Mouse (Mus musculus) Patski (cell line): ENCODE results near the gene Oas1c. TPM values are rescaled to one million over a fixed set of nuclear protein-coding genes. Genes with fewer than 3 reads are reported as not detected.
"Not testable (repeated sequence)": the region's sequence is repeated elsewhere in the genome, so short reads cannot be mapped to it uniquely, and the experiment has no call there.

ENCODE experiments used
- ATAC-seq: fragments of 100-300 bp; one replicate; pipeline ENCODE4 v1.8.0; 2021
- CTCF ChIA-PET: fragments of 350-600 bp; sonication (Branson Sonifier 250); formaldehyde crosslinking; loops from one replicate; lab custom pipeline; 2022; ENCODE audit warnings: inconsistent platforms; lab: Charles Lee
- POLR2A ChIA-PET: fragments of 350-600 bp; sonication (Branson Sonifier 250); formaldehyde crosslinking; loops from one replicate; lab custom pipeline; 2022; ENCODE audit warnings: antibody characterized with exemption, inconsistent platforms; lab: Charles Lee
- DNase-seq: peaks from one replicate; pipeline ENCODE4 v3.0.0-alpha.2; 2011; ENCODE audit warnings: low read depth, low spot score
- H3K27me3 ChIP-seq: fragments of 371-371 bp; one replicate; pipeline ENCODE4 v1.5.1; 2021
- CTCF ChIP-seq: fragments of 100-300 bp; IDR thresholded peaks from one replicate; pipeline ENCODE4 v1.5.1; 2021
- in situ Hi-C: fragments of 300-500 bp; cut with MboI; formaldehyde crosslinking; loops from 3 replicates; pipeline ENCODE4 v1.11.1; 2018; ENCODE audit warnings: low pct_unique_long_range_greater_than_20kb, mixed read lengths
- polyA plus RNA-seq: library from polyadenylated mRNA; unstranded; gene quantifications from one replicate; pipeline ENCODE4 v1.2.3, GENCODE M21; 2021

Oas1c gene
- polyA plus RNA-seq, 1 experiment from 2014 or later, result 1.9 TPM

GRCm38 (mm10) chr5:120818999-120819398 lies 6.7 kb upstream of the Oas1c start:
- ChIA-PET CTCF (no interaction called here), POLR2A (no interaction called here)
- TF ChIP-seq CTCF, result no peak
- ATAC-seq (no peak), DNase-seq (no peak)
- H3K27me3 ChIP-seq, result no peaks in the 10 kb centered on the region
- in situ Hi-C loops, result no loop called here

GRCm38 (mm10) chr5:120815949-120816348 lies 3.6 kb upstream of the Oas1c start:
- in situ Hi-C loops, result no loop called here
- ATAC-seq, result no peak

GRCm38 (mm10) chr5:120813023-120813422 lies 709 bp upstream of the Oas1c start:
- H3K27me3 ChIP-seq, result no peaks in the 10 kb centered on the region
- in situ Hi-C loops, result no loop called here
- ChIA-PET CTCF (interaction anchor here (1.3 kb wide), 1 partner anchor 24 kb away, joined by 5 read pairs; no protein-coding TSS in a partner anchor), POLR2A (no interaction called here)
- no peak for ATAC-seq
- no peak for DNase-seq
- TF ChIP-seq CTCF, result no peak

More at GRCm38 (mm10) chr5:120815949-120816348, 3.6 kb upstream of the Oas1c start:
- ChIA-PET POLR2A (interaction anchor here (0.7 kb wide), 1 partner anchor 9 kb away, joined by 3 read pairs; no protein-coding TSS in a partner anchor), CTCF (interaction anchor here (0.7 to 1.0 kb wide), 2 partner anchors 21 to 29 kb away, joined by 3 read pairs; no protein-coding TSS in a partner anchor)
- H3K27me3 ChIP-seq, result no peaks in the 10 kb centered on the region
- DNase-seq, result no peak
- TF ChIP-seq CTCF, result peak; percentile 68

GRCm38 (mm10) chr5:120809171-120809570 lies 3.1 kb downstream of the Oas1c start:
- POLR2A ChIA-PET, result no interaction called here
- in situ Hi-C loops, result no loop called here
- DNase-seq, result no peak
- no peaks in the 10 kb centered on the region for H3K27me3 ChIP-seq
- CTCF ChIA-PET, result no interaction called here
- no peak for ATAC-seq
- no peak for TF ChIP-seq CTCF

DNA sequence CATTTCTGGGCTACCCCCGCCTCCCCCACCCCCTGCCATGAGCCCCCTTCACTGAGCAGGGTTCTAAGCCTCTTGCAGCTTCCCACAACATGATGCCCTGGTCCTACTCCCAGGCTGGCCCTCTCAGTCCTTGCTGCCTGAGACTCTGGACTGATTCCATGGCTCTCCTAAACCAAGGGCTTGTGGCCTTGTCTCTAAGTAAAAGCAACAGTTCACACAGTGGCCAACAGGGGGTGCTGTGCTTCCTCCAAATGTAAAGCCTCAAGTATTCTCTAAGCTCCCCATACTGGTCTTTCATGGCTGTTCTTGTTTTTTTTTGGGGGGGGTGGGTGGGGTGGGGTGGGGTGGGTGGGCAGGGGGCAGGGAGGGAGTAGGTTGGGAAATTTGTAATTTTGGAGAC lies 5.9 kb downstream of the Oas1c start:
- ChIA-PET POLR2A (no interaction called here), CTCF (interaction anchor here (1.2 kb wide), 1 partner anchor 42 kb away, joined by 4 read pairs; no protein-coding TSS in a partner anchor)
- ATAC-seq (no peak), DNase-seq (peak; percentile 19)
- H3K27me3 ChIP-seq, result no peaks in the 10 kb centered on the region
- no peak for TF ChIP-seq CTCF
- in situ Hi-C loops, result no loop called here

GRCm38 (mm10) chr5:120803596-120803995 lies 8.7 kb downstream of the Oas1c start:
- CTCF ChIA-PET, result no interaction called here

GRCm38 (mm10) chr5:120798943-120799342 lies 13.4 kb downstream of the Oas1c start:
- POLR2A ChIA-PET, result not testable (repeated sequence)
- in situ Hi-C loops, result loop anchor here (5.0 kb wide), 1 partner anchor 93 kb away; no protein-coding TSS in a partner anchor

More at GRCm38 (mm10) chr5:120803596-120803995, 8.7 kb downstream of the Oas1c start:
- no peak for ATAC-seq
- DNase-seq, result no peak
- no peaks in the 10 kb centered on the region for H3K27me3 ChIP-seq
- no peak for TF ChIP-seq CTCF
- POLR2A ChIA-PET, result no interaction called here
- in situ Hi-C loops, result no loop called here

DNA sequence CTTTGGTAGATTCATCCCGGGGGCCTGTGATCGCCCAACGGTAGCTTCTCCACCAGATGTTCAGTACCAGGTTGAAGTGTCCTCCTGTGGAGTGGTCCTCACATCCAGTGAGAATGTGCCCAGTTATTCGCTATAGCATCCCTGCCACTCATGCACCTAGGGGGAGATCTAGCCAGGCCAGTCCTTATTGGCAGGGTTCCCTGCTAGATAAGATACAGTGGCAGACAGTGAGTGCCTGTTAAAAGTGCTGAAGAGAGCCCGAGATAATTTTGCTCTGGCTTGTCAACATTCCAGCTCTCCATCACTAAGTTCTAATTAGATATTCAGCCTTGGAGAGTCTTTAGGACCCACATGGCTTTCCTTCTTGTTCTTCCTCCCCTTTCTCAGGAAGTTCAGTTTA lies 14.2 kb downstream of the Oas1c start:
- CTCF ChIA-PET, H3K27me3 ChIP-seq, ATAC-seq, DNase-seq, POLR2A ChIA-PET: not testable (repeated sequence)
- in situ Hi-C loops, result loop anchor here (5.0 kb wide), 1 partner anchor 94 kb away; no protein-coding TSS in a partner anchor

More at GRCm38 (mm10) chr5:120798943-120799342, 13.4 kb downstream of the Oas1c start:
- CTCF ChIA-PET, H3K27me3 ChIP-seq, DNase-seq, ATAC-seq: not testable (repeated sequence)

GRCm38 (mm10) chr5:120795480-120796034 lies 16.8 kb downstream of the Oas1c start, which contains the start of gene Oas1e:
Oas1e (minus strand) TSS chr5:120795530.
- H3K27me3 ChIP-seq, ATAC-seq, POLR2A ChIA-PET, DNase-seq: not testable (repeated sequence)
- CTCF ChIA-PET, result interaction anchor here (0.7 kb wide), 1 partner anchor 1847 kb away, joined by 3 read pairs; no protein-coding TSS in a partner anchor
- in situ Hi-C loops, result loop anchor here (5.0 kb wide), 1 partner anchor 97 kb away; no protein-coding TSS in a partner anchor

- DNase-seq (no peak), ATAC-seq (peak; percentile 23)
- TF ChIP-seq CTCF, result peak; percentile 85
- POLR2A ChIA-PET, result no interaction called here
- in situ Hi-C loops, result no loop called here
- CTCF ChIA-PET, result interaction anchor here (1.1 to 1.4 kb wide), 3 partner anchors 43 to 63 kb away, joined by 3 to 4 read pairs (median 3); no protein-coding TSS in a partner anchor
- H3K27me3 ChIP-seq, result no peaks in the 10 kb centered on the region
Observed at GRCm38 (mm10) chr5:120793043-120793442, 19.3 kb downstream of the Oas1c start.

GRCm38 (mm10) chr5:120787042-120787441 lies 25.3 kb downstream of the Oas1c start:
- DNase-seq, result no peak
- in situ Hi-C loops, result no loop called here
- ChIA-PET POLR2A (no interaction called here), CTCF (no interaction called here)
- TF ChIP-seq CTCF, result no peak
- no peak for ATAC-seq
- H3K27me3 ChIP-seq, result no peaks in the 10 kb centered on the region
